Mouse (Mus musculus) forebrain, postnatal 0 days (tissue): ENCODE data around the gene Kctd8. TPM values are rescaled to one million over a fixed set of nuclear protein-coding genes. Genes with fewer than 3 reads are reported as not detected.
"Not testable (repeated sequence)": the region's sequence is repeated elsewhere in the genome, so short reads cannot be mapped to it uniquely, and the experiment has no call there.

ENCODE experiments used
- ATAC-seq: fragments of 200-750 bp; cut with Nextera tagmentation; 2 replicates; pipeline ENCODE4 v1.8.0; 2017; ENCODE audit warnings: mild to moderate bottlenecking, moderate library complexity
- DNase-seq: peaks from one replicate; pipeline ENCODE4 v3.0.0-alpha.2; 2015
- H3K27ac ChIP-seq: fragments of 300-500 bp; sonication (generic); 2 replicates; pipeline ENCODE4 v1.5.1; 2014; ENCODE audit warnings: low read depth, mild to moderate bottlenecking, antibody characterized with exemption, low read length, moderate library complexity, mixed read lengths
- H3K27me3 ChIP-seq: fragments of 300-500 bp; sonication (generic); 2 replicates; pipeline ENCODE4 v1.6.1; 2014; ENCODE audit warnings: mild to moderate bottlenecking, low read length, mixed read lengths; ENCODE audit not compliant: insufficient read depth
- H3K36me3 ChIP-seq: fragments of 300-500 bp; sonication (generic); 2 replicates; pipeline ENCODE4 v1.6.1; 2014; ENCODE audit warnings: mild to moderate bottlenecking, moderate library complexity; ENCODE audit not compliant: insufficient read depth
- H3K4me1 ChIP-seq: fragments of 300-500 bp; sonication (generic); 2 replicates; pipeline ENCODE4 v1.6.1; 2014; ENCODE audit warnings: antibody characterized with exemption; ENCODE audit not compliant: insufficient read depth
- H3K4me2 ChIP-seq: fragments of 300-500 bp; sonication (generic); 2 replicates; pipeline ENCODE4 v1.6.1; 2014; ENCODE audit warnings: low read depth, mild to moderate bottlenecking, moderate library complexity
- H3K4me3 ChIP-seq: fragments of 300-500 bp; sonication (generic); 2 replicates; pipeline ENCODE4 v1.5.1; 2014; ENCODE audit warnings: low read depth, low read length, mixed read lengths
- H3K9ac ChIP-seq: fragments of 300-500 bp; sonication (generic); 2 replicates; pipeline ENCODE4 v1.6.1; 2014; ENCODE audit warnings: mild to moderate bottlenecking
- H3K9me3 ChIP-seq: fragments of 300-500 bp; sonication (generic); 2 replicates; pipeline ENCODE4 v1.6.1; 2016; ENCODE audit warnings: low read length
- CTCF ChIP-seq: sonication (generic); IDR thresholded peaks from 2 replicates; pipeline ENCODE4 v1.5.1; 2016; ENCODE audit warnings: antibody characterized with exemption, control low read depth, low read depth
- WGBS: fragments of 180-500 bp; shearing (Covaris S2); extraction: QIAGEN DNeasy Blood & Tissue Kit; methylation state at CpG from one replicate; pipeline ENCODE4 v1.1.7; 2014; 5-methylcytosine and 5-hydroxymethylcytosine counted together
- polyA plus RNA-seq: library from polyadenylated mRNA; unstranded; fragments of >200 nt; fragmentation: Nextera tagmentation; extraction: Ambion mirVana; gene quantifications from 2 replicates; pipeline ENCODE4 v1.2.1, GENCODE M21; 2015
- total RNA-seq: library from RNA; depleted of rRNA; stranded (reverse); fragments of >200 nt; gene quantifications from 2 replicates; pipeline ENCODE4 v1.2.3, GENCODE M21; 2014

The Kctd8 gene
- total and polyA plus RNA-seq, 2 experiments from 2014 or later, result 17.1 to 18.6 TPM

- ATAC-seq (no peak), DNase-seq (no peak)
- Histone ChIP-seq H3K9me3 (no peaks in the 10 kb centered on the region), H3K27ac (no peak overlapping the region), H3K27me3 (no peaks in the 10 kb centered on the region), H3K36me3 (no peaks in the 10 kb centered on the region), H3K4me1 (no peaks in the 10 kb centered on the region), H3K4me2 (no peak overlapping the region), H3K4me3 (no peak overlapping the region), H3K9ac (no peak overlapping the region)
- TF ChIP-seq CTCF, result no peak
- 71% methylated on average over 1 of the region's 1 CpGs for WGBS
Observed at GRCm38 (mm10) chr5:69241931-69242330, 99.5 kb downstream of the Kctd8 start.

- TF ChIP-seq CTCF, result no peak
- DNase-seq (peak; percentile 11), ATAC-seq (peak; percentile 29)
- H3K36me3 ChIP-seq, result no peaks in the 10 kb centered on the region
- H3K27me3 ChIP-seq, result no peaks in the 10 kb centered on the region
- no peak overlapping the region for H3K27ac ChIP-seq
- no peaks in the 10 kb centered on the region for H3K4me1 ChIP-seq
- H3K9ac ChIP-seq, result no peak overlapping the region
- no peak overlapping the region for H3K4me3 ChIP-seq
- H3K9me3 ChIP-seq, result no peaks in the 10 kb centered on the region
- no peak overlapping the region for H3K4me2 ChIP-seq
- 29% methylated on average over 4 of the region's 4 CpGs for WGBS
Observed at GRCm38 (mm10) chr5:69233560-69233959, 107.9 kb downstream of the Kctd8 start.

- H3K27ac ChIP-seq, H3K9me3 ChIP-seq, H3K36me3 ChIP-seq, H3K4me2 ChIP-seq, ATAC-seq, H3K9ac ChIP-seq, H3K4me1 ChIP-seq, DNase-seq, H3K27me3 ChIP-seq, H3K4me3 ChIP-seq: not testable (repeated sequence)
- WGBS, result 94% methylated on average over 1 of the region's 1 CpGs
Observed at GRCm38 (mm10) chr5:69231649-69232048, 109.8 kb downstream of the Kctd8 start.

GRCm38 (mm10) chr5:69227147-69227546, 114.3 kb downstream of the Kctd8 start:
- Histone ChIP-seq H3K36me3 (no peaks in the 10 kb centered on the region), H3K27me3 (no peaks in the 10 kb centered on the region), H3K4me1 (no peaks in the 10 kb centered on the region), H3K27ac (no peak overlapping the region), H3K4me3 (no peak overlapping the region), H3K9ac (no peak overlapping the region), H3K4me2 (no peak overlapping the region), H3K9me3 (no peaks in the 10 kb centered on the region)
- ATAC-seq (no peak), DNase-seq (no peak)
- WGBS, result 95% methylated on average over 2 of the region's 2 CpGs
- no peak for TF ChIP-seq CTCF

GRCm38 (mm10) chr5:69222608-69223007, 118.9 kb downstream of the Kctd8 start:
- H3K36me3 ChIP-seq, result no peaks in the 10 kb centered on the region
- no peak overlapping the region for H3K4me3 ChIP-seq
- no peaks in the 10 kb centered on the region for H3K27me3 ChIP-seq
- ATAC-seq, result no peak
- H3K9me3 ChIP-seq, result no peaks in the 10 kb centered on the region
- no peak for TF ChIP-seq CTCF
- DNase-seq, result no peak
- WGBS, result 85% methylated on average over 1 of the region's 1 CpGs
- no peaks in the 10 kb centered on the region for H3K4me1 ChIP-seq
- no peak overlapping the region for H3K4me2 ChIP-seq
- no peak overlapping the region for H3K27ac ChIP-seq
- H3K9ac ChIP-seq, result no peak overlapping the region

- no peak for DNase-seq
- Histone ChIP-seq H3K9me3 (no peaks in the 10 kb centered on the region), H3K4me1 (no peaks in the 10 kb centered on the region), H3K4me2 (no peak overlapping the region), H3K36me3 (no peaks in the 10 kb centered on the region), H3K4me3 (no peak overlapping the region), H3K27me3 (no peaks in the 10 kb centered on the region), H3K9ac (no peak overlapping the region), H3K27ac (no peak overlapping the region)
- ATAC-seq, result no peak
- TF ChIP-seq CTCF, result no peak
- WGBS, result 28% methylated on average over 3 of the region's 3 CpGs
Observed at GRCm38 (mm10) chr5:69215216-69215615, 126.3 kb downstream of the Kctd8 start.

GRCm38 (mm10) chr5:69209401-69209800, 132.1 kb downstream of the Kctd8 start:
- H3K27ac ChIP-seq, result no peak overlapping the region
- H3K9me3 ChIP-seq, result no peaks in the 10 kb centered on the region
- H3K9ac ChIP-seq, result no peak overlapping the region
- no peak for TF ChIP-seq CTCF
- H3K36me3 ChIP-seq, result no peaks in the 10 kb centered on the region
- ATAC-seq (no peak), DNase-seq (no peak)
- no peaks in the 10 kb centered on the region for H3K4me1 ChIP-seq
- H3K4me3 ChIP-seq, result no peak overlapping the region
- H3K4me2 ChIP-seq, result no peak overlapping the region
- H3K27me3 ChIP-seq, result no peaks in the 10 kb centered on the region

GRCm38 (mm10) chr5:69207713-69208112, 133.8 kb downstream of the Kctd8 start:
- DNase-seq, result no peak
- Histone ChIP-seq H3K9me3 (no peaks in the 10 kb centered on the region), H3K36me3 (no peaks in the 10 kb centered on the region), H3K27me3 (no peaks in the 10 kb centered on the region), H3K9ac (no peak overlapping the region), H3K4me2 (no peak overlapping the region), H3K27ac (no peak overlapping the region), H3K4me3 (no peak overlapping the region), H3K4me1 (no peaks in the 10 kb centered on the region)
- WGBS, result 75% methylated on average over 2 of the region's 2 CpGs
- ATAC-seq, result no peak
- TF ChIP-seq CTCF, result no peak
